ENCODE assay signal across 7 mouse cellular contexts in genomic region chr14:124677379-124677778, GRCm38 (mm10). TPM values are rescaled to one million over a fixed set of nuclear protein-coding genes. Genes with fewer than 3 reads are reported as not detected.
A peak's percentile ranks its signal among the peaks of the same experiment; 100 is the strongest.
DNase-seq lines count a peak whose midpoint lies in the region; ATAC-seq lines count a peak whose summit lies in the region.

No protein-coding gene starts in this region.

- H3K36me3 ChIP-seq in midbrain, embryonic 16.5 days (ENCODE audit: control insufficient read depth, insufficient read depth, low read length): no peaks in the 10 kb centered on the region

- H3K27ac ChIP-seq in brown adipose tissue, adult 24 weeks (replicated peaks; ENCODE audit: low read depth, low read length): peak overlapping the region; percentile 59
- peak overlapping the region; percentile 79 for H3K27ac ChIP-seq in midbrain, embryonic 16.5 days (ENCODE audit: low read length)

- peak; percentile 97 for ATAC-seq in midbrain, embryonic 16.5 days

- peak overlapping the region; percentile 73 for H3K9ac ChIP-seq in midbrain, embryonic 16.5 days (ENCODE audit: low read depth, low read length)

- H3K4me2 ChIP-seq in midbrain, embryonic 16.5 days (ENCODE audit: low read length): peak overlapping the region; percentile 71

- no peaks in the 10 kb centered on the region for H3K27me3 ChIP-seq in midbrain, embryonic 16.5 days (ENCODE audit: control insufficient read depth, insufficient read depth, low read depth, low read length)

- WGBS in midbrain, embryonic 16.5 days: 0% methylated on average over 10 of the region's 10 CpGs

- peak; percentile 73 to 80 for DNase-seq in cerebellum, postnatal 10 days
- peak; percentile 69 to 75 for DNase-seq in frontal cortex, postnatal 14 days (ENCODE audit: low spot score in 2 of 2)
- DNase-seq in layer of hippocampus, postnatal 14 days (ENCODE audit: low spot score in 2 of 2): peak; percentile 65 to 79
- no peak for DNase-seq in adipocyte (ENCODE audit: low spot score)
- no peak for DNase-seq in kidney, postnatal 36 days

- H3K9me3 ChIP-seq in midbrain, embryonic 16.5 days (replicated peaks; ENCODE audit: control insufficient read depth, low read length, poor library complexity, severe bottlenecking): no peaks in the 10 kb centered on the region

- H3K4me3 ChIP-seq in brown adipose tissue, adult 24 weeks (ENCODE audit: insufficient read depth, low read depth, low read length): peak overlapping the region; percentile 60
- H3K4me3 ChIP-seq in midbrain, embryonic 16.5 days (ENCODE audit: low read depth, low read length): peak overlapping the region; percentile 60

- no peaks in the 10 kb centered on the region for H3K4me1 ChIP-seq in brown adipose tissue, adult 24 weeks (ENCODE audit: control insufficient read depth, insufficient read depth, insufficient read length, low read length)
- H3K4me1 ChIP-seq in midbrain, embryonic 16.5 days (ENCODE audit: control insufficient read depth, insufficient read depth, low read length): peaks cover 12% of the 10 kb centered on the region

RNA-seq across cellular contexts. Expression of gene Fgf14, which starts 0.5 kb away (rescaled TPM):
- 4.5 and 4.8 TPM in 2 replicates for polyA plus RNA-seq in brown adipose tissue, adult 24 weeks (2012; ENCODE audit: insufficient read depth, insufficient read length, missing spikeins)
- 10 to 100 TPM; 30.1 to 35.2 TPM for total RNA-seq in layer of hippocampus, postnatal 14 days (2021)
- 36.5 and 36.8 TPM in 2 replicates for polyA plus RNA-seq in midbrain, embryonic 16.5 days (2015; fragmentation: Nextera tagmentation; extraction: Ambion mirVana)

Comparison
In these comparisons a context has a peak if more than half of its experiments do, and no peak if none do; other contexts are left out.
1. DNase-seq: peak in cerebellum, postnatal 10 days (2 of 2), frontal cortex, postnatal 14 days (2 of 2) and layer of hippocampus, postnatal 14 days (2 of 2); none in adipocyte (single experiment) and kidney, postnatal 36 days (0 of 2).